ENCODE assay signal across 1 mouse cellular context in genomic region chr12:108713972-108714371, GRCm38 (mm10). TPM values are rescaled to one million over a fixed set of nuclear protein-coding genes. Genes with fewer than 3 reads are reported as not detected.
"Had no signal": no experiment of that assay in that cellular context is flagged by ENCODE, and none has a peak within 500 bp of the region (broad histone marks: within the 10 kb centered on the region; RNA-seq: fewer than 3 reads in every experiment).

No protein-coding gene starts in this region.

RNA-seq across cellular contexts. Expression of gene Degs2, which starts 11.9 kb away (rescaled TPM):
- polyA plus RNA-seq: macrophage had no signal
